Mouse (Mus musculus): ENCODE results near the gene Rtn1.
"Not testable (repeated sequence)": the region's sequence is repeated elsewhere in the genome, so short reads cannot be mapped to it uniquely, and the experiment has no call there.

The Rtn1 gene

DNA sequence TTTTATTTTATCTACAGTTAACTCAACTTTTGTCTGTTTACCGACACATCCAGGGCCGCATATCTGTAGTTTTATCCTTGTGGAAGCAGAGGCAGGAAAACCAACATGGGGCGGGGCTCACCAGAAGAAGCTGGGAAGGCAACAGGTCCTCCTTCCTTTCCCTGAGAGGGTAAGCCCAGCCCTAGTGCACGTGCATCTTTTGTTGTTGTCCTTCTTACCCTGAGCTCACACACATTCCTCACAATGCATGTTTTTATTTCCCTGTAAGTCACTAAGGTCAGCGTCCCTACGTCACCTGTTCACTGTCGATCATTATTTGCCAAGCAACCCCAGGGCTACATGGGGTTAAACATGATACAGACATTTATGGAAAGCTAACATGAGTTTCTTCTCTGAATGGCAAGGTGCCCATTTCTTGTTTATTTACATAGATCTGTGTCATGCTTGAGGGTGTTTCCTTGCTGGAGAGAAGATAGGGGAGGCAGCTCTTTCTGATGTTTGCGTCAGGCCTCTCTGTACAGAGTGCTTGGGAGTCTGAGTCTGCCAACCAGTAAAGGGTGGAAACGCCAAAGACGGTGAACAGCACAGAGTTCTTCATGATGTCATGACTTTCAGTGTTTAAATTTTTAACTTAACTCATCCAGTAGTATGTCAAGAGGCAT lies 84.5 kb downstream of the Rtn1 start:
- no peak for DNase-seq (ENCODE audit: low spot score in 2 of 2)

DNA sequence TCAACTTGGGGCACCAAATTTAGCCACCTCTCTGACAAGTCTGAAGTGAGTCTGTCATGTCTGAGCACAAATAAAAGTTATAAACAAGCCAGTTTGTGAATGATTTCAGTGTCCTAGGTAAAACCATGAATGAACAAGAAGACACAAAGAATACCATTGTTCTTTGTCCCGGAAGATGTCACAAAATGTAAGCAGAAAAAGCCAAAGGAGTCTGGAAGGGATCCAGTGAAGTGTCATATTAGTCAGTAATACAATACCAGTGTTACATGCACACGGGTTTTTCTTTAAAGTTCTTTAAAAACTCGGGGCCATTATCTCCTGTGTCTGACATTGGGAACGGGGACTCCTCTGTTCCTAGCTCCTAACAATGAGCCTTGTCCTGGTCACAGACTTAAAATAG lies 85.1 kb downstream of the Rtn1 start:
- no peak for DNase-seq (ENCODE audit: low spot score in 2 of 2)

DNA sequence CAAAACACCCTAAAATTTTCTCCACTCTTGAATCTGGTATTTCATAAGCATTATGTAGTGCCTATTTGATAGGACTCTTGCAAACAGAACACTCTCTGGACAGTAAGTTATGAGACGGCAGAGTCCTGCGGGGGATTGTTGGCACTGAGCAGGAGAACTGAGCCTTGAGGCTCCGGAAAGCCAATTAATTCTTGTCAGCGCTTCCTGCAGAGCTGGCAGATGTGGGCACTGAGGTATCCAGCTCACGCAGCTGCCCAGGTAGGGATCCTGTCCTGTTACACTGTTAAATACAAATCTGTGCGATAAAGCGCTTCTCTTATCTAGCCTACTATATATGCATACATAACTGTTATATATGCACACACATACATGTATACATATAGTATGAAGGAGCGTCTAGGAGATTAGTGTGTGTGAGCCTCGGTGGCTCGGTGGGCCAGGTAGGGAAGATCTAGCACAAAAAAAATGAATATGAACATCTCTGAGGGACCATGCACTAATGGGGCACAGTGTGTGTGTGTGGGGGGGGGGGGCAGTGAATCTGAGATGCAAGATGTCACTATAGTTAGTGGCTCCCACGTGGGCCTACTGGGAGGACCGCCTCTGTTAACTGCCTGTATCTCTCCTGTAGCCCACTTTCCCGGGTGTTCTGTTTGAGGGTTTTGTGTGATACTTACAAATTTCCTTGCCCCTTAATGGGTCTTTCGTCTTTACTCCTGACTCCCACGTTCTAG lies 93.0 kb downstream of the Rtn1 start:
- DNase-seq (ENCODE audit: low spot score in 2 of 2) = no peak

DNA sequence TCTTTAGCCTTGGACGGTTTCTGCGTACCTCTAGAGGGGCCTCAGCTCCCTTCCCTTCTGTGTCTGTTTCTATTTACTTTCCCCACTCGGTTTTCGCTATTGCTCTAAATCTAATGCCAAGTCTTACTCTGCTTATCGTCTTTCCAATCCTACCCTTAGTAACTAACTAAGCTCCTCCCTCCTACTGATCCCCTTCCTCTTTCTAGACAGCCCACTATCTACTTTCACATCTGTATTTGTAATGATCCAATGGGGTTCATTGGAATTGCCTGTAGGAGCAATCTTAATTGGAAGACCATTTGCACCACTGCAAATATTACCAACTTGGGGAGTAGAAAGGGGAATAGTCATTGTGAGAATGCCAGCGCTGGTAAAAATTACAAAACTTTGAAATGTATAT lies 98.0 kb downstream of the Rtn1 start:
- DNase-seq (ENCODE audit: low spot score in 2 of 2) = no peak

DNA sequence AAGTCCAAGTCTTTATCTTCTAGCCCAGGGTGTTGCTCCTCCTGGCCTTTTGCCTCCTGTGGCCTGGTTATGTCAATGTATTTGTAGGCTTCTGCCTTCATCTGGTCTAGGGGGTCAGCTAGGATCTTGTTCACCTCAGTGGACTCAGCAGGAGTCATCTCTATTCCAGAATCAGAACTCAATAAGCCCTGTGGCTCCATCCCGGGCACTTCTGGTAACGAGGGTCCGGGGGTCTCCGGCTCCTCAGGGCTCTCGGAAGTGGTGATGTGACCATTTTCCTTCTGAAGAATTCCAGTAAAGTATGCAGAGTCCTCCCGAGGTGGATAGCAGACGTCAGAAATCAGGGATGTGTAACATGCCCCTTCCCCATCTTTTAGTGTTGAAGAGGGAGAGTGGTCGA lies 100.3 kb downstream of the Rtn1 start:
- DNase-seq (ENCODE audit: low spot score in 2 of 2) = no peak

DNA sequence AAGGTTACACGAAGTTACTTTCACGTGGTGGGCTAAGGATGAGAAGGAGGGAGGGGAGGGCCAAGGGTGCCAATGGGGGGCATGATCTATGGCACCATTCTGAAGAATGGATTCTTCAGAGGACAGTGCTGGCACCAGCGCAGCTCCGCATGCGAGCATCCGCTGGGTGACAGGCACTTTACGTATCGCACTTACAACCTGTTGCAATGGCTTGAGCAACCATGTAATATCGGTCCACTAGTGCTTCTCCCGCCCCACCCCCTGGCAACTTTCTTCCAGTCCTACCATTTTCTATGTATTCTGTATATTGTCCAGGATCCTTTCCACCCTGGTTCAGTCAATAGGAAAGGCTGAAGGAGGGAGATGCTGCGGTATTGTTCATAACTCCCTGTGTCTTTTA lies 102.6 kb downstream of the Rtn1 start:
- DNase-seq (ENCODE audit: low spot score in 2 of 2) = no peak

DNA sequence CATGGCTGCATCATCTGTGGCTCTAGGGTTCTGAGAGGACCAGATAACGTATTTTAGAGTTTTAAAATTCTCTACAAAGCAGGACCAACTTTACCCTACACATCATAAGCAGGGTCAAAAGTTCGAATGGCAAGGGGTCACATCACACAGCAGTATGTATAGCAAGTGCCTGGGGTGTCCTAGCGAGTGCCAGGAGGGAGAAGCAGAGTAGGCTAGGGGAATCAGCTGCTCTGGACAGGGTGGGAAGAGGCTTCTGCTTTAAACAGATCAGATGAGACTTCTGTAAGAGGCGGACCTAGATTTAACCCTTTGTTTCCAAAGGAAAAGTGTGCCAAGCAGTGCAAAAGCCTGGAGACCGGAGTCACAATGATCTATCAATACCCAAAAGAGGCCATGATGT lies 103.4 kb downstream of the Rtn1 start:
- DNase-seq (ENCODE audit: low spot score in 2 of 2) = no peak

DNA sequence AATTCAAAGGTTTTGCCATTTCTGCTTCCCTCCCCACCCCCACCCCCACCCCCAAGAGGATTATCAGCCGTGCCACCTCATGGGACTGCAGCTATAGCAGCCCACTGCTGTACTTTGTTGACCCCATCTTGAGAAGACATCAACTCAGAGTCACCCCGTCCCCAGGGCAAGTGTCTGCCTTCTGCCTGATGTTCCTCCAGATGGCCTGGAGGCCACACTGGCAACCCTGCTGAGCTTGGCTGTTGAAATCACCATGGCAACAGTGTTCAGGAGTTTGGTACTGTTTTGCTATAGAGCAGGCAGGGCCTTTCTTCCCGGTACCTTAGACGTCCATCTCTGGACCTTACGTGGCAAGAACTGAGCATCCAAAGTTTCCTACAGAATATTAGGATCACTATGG lies 103.9 kb downstream of the Rtn1 start:
- no peak for DNase-seq (ENCODE audit: low spot score in 2 of 2)

DNA sequence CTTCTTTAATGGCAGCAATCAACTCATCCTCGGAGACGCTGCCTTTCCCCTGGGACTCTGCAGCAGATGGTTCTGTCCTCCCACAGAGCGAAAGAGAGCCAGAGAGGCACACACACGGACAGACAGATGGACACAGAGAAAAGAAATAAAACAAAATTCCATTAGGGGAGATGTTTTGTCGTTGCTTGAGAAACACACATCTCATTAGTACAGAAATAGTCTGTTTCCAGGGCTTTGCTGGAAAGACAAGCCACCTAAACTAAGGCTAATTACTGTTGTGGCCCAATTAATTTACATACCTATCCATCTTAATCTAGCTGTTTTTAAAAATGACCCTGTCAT lies 104.5 kb downstream of the Rtn1 start:
- no peak for DNase-seq (ENCODE audit: low spot score in 2 of 2)

DNA sequence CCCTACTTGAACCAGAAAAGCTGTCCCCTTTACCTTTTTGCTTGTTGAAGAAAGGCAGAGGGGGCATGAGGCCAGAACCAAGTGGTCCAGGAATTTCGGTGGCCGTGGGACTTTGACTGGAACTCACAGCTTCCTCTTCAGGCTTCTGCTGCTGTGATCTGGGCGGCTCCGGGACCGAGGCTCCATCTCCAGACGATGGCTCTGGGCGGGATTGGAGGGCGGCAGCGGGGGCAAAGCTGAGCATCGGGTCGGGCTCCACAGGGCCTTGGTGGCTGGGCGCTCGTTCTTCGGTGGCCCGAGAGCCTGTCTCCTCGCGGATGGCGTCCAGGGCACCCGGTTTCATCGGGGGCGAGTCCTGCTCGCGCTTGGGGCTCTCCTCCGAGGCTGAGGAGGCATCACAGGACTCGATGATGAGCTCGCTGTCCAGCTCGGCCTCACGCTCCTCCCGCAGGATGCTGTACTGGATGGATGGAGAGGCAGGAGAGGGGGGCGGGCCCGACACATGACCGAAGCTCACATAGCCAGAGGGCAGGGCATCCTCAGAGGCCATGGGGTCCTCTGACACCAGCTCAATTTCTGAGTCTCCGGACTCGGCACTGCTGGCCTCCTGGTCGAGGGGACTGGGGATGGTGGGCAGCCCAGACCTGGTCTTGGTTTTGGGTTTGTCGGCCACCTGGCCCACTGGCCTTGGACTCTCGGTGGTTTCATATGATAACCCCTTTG lies 105.1 kb downstream of the Rtn1 start:
- DNase-seq (ENCODE audit: low spot score in 2 of 2) = no peak

DNA sequence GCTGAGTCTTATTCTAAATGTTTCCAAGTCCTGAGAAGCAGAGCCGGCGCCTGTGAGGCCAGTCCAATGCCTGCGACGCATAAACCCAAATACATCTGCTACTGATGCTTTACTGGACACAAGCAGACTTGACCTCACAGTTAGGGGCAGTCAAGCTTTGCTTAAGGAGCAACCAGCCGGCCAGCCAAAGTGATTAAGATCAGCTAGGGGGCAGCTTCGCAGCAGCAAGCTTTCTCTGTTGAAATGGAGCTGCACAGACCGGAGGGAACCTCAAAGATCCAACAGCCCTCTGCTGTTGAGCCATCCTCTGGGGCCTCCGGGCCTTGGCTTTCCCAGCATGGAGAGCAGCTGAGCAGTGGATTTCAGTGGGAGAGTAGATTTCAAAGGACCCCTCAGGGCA lies 107.4 kb downstream of the Rtn1 start:
- DNase-seq (ENCODE audit: low spot score in 2 of 2) = no peak

DNA sequence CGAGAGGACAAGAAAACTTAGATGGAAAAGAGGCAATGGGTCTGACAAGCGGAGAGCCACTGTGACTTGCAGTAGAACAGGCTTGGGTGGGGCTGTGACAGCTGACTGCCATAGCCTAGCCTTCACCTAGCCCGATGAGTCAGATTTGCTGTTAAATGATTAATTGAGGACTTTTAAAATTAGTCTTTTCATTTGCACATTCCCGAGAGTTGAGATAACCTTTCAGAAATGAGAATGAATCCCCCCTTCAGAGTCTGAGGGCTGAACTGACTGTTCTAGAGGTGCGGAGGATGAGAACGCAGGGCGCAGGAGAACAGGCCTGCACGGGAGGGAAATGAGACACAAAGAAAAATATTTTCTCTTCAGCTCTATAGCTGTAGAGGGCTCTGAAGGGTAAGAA lies 107.9 kb downstream of the Rtn1 start:
- no peak for DNase-seq (ENCODE audit: low spot score in 2 of 2)

DNA sequence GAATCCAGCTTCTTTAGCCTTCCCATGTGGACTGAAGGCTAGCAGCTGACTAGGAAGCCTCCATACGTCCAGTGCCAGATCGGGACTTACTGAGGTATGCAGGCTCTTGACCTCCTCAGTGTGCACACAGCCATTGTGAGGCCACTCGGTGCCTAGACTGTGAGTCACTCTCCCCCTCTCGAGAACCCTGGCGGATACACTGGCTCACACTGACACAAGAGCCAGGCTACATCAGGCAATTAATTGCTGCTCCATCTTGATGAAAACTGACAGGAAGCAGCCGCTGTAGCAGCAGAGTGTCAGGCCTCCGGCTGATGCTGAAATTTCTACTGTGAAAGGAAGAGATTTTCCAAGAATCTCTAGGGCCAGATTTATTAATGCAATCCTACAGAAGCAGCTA lies 110.6 kb downstream of the Rtn1 start:
- DNase-seq (ENCODE audit: low spot score in 2 of 2) = no peak

DNA sequence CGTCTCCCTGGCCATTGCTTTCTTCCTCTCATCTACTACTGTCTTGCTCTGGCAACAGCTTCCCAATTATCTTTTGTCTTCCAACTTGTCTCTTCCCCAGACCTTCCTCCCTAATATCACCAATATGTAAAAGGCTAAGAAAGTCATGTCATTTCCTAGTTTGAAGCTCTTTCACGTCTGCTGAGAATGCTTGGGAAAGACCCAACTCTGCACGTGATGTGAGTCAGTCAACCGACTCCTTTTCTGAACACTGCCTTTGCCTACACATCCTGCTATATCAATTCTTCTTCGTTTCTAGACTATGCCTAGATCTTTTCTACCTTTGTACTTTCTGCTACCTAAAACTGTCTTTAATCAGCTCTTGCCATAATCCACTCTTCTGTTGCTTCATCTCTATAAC lies 112.3 kb downstream of the Rtn1 start:
- no peak for DNase-seq (ENCODE audit: low spot score in 2 of 2)

DNA sequence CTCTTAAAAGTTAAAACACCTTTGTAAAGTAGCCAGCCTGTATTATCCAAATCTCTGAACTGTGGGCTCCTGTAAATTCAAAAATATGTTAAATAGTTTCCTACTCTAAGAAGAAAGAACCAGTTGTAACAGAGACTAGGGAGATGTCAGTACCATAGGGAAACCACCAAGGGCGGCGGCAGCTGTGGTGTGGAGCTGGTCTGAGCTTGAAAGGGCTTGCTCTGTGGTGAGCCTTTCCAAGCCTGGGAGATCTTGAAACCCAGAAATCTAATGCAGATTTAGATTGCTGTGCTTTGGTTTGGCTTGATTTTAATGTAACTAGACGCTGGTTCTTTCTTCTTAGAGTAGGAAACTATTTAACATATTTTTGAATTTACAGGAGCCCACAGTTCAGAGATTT lies 115.7 kb downstream of the Rtn1 start:
- not testable (repeated sequence) for DNase-seq (ENCODE audit: low spot score in 2 of 2)

DNA sequence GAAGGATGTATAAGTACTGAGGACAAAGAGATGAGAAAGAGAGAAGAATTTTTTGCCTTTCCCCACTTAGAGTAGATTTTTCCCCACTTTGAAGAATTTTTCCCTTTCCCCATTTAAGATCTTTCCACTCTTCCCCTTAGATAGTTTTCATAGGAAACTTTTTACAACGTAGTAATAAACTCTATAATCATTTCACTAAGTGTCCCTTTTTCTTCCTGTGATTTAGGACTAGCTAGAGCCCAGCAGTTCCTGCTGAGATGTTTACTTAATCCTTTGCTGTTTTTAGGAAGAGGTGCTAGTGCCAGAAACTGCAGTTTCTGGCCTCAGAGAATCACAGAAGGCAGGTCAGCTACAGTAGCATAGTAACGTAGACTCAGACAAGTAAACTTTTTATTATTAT lies 116.3 kb downstream of the Rtn1 start:
- no peak for DNase-seq (ENCODE audit: low spot score in 2 of 2)

DNA sequence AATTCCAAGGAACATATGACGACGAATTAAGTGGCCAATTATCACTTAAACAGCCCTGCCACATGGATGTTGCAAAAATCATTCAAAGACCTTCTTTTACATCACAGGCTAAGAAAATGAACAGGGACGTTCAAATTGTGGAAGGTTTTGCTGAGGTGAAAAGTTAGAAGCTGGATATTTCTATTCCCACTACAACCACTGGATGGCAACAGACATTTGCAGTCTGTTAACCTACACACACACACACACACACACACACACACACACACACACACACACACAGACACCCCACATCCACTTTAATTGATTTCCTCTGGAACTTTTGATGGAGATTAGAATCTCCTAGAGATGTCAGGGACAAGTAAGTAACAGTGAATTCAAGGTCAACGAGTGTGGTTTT lies 117.6 kb downstream of the Rtn1 start:
- DNase-seq (ENCODE audit: low spot score in 2 of 2) = no peak

DNA sequence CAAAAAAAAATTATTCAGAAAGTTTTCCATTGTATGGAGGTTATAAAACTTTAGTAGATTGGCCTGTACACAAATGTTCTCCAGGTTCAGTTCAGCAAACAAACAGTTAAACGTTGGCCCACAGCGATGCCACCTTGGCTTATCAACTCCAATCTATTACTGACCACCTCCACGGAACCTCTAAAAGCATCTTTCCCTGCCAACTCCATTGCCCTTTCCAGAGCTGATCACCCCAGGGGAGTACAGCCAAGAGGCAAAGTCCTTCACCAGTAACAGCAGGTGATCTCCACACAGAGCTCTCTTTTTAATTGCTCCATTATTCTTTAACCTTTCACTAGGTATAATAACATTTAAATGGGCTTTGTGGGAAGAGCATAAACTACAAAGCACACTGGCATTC lies 120.6 kb downstream of the Rtn1 start:
- no peak for DNase-seq (ENCODE audit: low spot score in 2 of 2)

DNA sequence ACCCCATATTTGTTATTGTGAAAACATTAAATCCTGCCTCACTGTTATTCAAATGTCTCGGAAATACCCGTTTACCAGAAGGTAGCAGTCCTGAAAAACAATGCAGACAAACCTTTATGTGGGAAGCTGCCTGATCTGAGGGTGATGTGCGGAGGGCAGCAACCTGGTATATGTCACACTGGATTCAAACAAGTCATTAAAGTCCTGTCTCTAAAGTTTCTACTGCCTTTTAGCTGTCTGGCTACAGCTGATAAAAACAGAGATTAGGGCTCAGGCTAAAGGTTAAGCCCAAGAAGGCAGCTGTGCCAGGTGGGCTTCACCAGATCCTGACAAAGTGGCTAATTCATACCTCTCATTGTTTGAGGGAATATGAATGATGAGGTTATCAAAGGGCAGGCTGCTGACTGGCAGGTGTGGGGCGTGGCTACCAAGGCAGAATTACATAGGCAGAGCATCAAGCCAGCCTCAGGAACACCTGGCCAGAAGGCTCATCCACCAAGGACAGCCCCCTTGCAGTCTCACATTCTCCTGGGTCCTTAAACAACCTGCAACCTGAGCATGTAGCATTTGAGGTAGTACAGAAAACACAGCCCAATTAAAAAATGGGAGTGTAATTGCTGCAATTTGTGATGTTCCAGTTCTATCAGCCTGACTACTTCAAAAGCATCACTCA lies 121.4 kb downstream of the Rtn1 start:
- no peak for DNase-seq (ENCODE audit: low spot score in 2 of 2)

DNA sequence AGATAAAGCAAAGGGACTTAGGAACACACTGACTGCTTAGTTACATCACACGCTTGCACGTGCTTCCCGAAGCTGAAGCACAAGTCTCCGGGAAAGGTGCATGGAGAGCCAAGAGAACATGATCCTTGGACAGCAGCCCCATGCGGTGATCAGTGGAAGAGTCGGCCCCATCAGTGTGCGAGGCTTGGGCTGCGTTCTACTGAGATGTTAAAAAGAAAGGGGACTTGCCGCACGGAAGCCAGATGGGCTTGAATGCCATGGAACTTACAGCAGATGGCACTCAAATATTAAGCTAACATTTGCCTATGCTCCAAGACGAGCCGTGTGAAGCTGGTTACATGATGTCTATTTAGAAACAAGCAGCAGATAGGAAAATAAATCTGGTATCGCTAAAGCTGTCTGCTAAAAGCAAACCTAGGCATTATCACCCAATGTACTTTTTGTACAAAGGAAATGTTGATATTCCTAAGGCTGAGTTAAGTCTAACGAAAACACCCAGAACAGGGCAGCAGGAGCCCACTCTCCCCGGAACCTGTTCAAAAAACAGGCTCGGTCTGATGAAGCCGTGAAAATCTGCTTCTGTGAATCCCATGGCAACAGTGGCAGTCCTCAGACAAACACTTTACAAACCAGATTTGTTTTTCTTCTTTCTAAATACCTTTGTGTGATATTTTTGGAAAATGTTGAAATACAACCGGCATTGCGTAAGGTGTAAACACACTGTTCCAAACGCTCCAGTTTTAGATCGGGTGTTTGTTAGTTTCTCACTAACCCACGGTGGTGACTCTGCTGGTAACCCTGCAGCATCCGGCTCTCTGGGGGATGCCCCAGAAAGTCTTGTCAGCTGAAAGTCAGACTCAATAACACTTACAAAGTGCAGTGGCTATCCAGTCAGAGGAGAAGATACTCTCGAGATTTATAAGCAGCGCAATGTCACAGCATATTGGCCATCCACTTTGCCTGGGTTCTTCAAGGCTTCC lies 123.2 kb downstream of the Rtn1 start:
- peak; percentile 76 to 85 for DNase-seq (ENCODE audit: low spot score in 2 of 2)

DNA sequence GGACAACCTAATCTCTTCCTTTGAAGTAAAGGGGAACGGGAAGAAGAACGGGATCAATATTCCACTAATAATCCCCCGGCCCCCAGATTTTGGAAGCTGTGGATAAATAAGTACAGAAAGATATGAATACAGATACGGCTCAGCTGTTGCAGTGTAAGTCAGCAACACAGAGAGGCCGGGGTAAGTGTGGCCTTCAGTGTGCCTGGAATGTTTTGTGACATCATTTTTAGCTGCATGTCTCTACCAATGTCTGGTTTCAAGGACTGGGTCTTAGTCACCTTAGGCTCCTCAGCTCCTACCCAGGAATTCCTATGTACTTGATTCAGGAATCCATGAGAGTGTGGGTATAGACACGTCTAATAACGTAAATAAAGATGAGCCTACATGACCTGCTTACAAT lies 124.3 kb downstream of the Rtn1 start:
- no peak for DNase-seq (ENCODE audit: low spot score in 2 of 2)

All from right cerebral cortex, adult 2 months (tissue).